Mouse (Mus musculus): ENCODE results near the gene Wnt7a.

DNA sequence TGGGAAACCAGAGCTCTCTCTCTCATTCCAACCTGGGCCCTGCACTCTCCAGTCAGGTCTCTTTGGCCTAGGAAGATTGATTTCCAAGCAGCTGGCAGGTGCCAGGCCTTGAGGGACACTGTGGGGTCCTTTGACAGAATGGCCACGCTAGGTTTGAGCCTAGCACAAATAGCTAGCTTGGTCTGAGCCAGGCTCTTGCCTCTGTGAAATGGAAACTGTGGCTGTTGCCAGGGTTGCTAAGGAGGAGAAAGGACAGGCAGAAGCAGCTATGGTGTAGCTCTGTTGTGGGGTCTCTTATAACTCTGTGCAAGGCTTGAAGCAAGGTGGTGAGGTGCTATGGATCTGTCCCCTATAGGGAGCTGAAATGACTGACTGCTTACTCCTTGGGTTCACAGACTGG lies 75.7 kb downstream of the Wnt7a start:
- TF ChIP-seq CTCF (IDR thresholded peaks at IDR 0.05; ENCODE audit: borderline replicate concordance, insufficient read depth, low read length) (no peak), POLR2A (IDR thresholded peaks at IDR 0.05; ENCODE audit: low read depth, low read length) (no peak)
